Mouse (Mus musculus) layer of hippocampus, adult 2 months (tissue): Measurements from ENCODE around the gene Numbl. TPM values are rescaled to one million over a fixed set of nuclear protein-coding genes. Genes with fewer than 3 reads are reported as not detected.
A peak's percentile ranks its signal among the peaks of the same experiment; 100 is the strongest.

ENCODE experiments used
- DNase-seq, 2 experiments: peaks; one replicate each; pipeline ENCODE4 v3.0.0; 2022; ENCODE audit warnings: low spot score in 2 of 2
- H3K27ac ChIP-seq: fragments of 200-600 bp; 2 replicates; pipeline ENCODE4 v1.8.1; 2022
- H3K4me3 ChIP-seq: fragments of 200-600 bp; 2 replicates; pipeline ENCODE4 v1.8.1; 2022; ENCODE audit warnings: mild to moderate bottlenecking
- CTCF ChIP-seq: fragments of 200-600 bp; conservative IDR thresholded peaks from 2 replicates; pipeline ENCODE4 v1.8.1; 2022; ENCODE audit warnings: antibody characterized with exemption, mild to moderate bottlenecking, moderate library complexity
- total RNA-seq, 2 experiments: library from RNA; stranded (reverse); gene quantifications; 2 replicates each; pipeline ENCODE4 v1.2.3; 2021

The Numbl gene
- total RNA-seq, 2 experiments from 2014 or later: 135 to 148 TPM

GRCm38 (mm10) chr7:27306161-27307160 lies 48.2 kb downstream of the Numbl start:
- no peak overlapping the region for H3K27ac ChIP-seq
- H3K4me3 ChIP-seq: no peak overlapping the region
- TF ChIP-seq CTCF: peak; percentile 82
- peak in 1 of 2 experiments; percentile 45 for DNase-seq

GRCm38 (mm10) chr7:27307551-27307950 lies 49.3 kb downstream of the Numbl start:
- Histone ChIP-seq H3K27ac (no peak overlapping the region), H3K4me3 (no peak overlapping the region)
- no peak for DNase-seq
- peak; percentile 57 for TF ChIP-seq CTCF

GRCm38 (mm10) chr7:27308821-27309549 lies 50.8 kb downstream of the Numbl start:
- no peak for DNase-seq
- H3K27ac ChIP-seq: no peak overlapping the region
- no peak overlapping the region for H3K4me3 ChIP-seq
- no peak for TF ChIP-seq CTCF

- no peak for DNase-seq
- no peak for TF ChIP-seq CTCF
- no peak overlapping the region for H3K27ac ChIP-seq
Observed at GRCm38 (mm10) chr7:27309832-27310231, 51.6 kb downstream of the Numbl start.

GRCm38 (mm10) chr7:27310306-27310705 lies 52.1 kb downstream of the Numbl start:
- TF ChIP-seq CTCF: no peak
- Histone ChIP-seq H3K27ac (no peak overlapping the region), H3K4me3 (no peak overlapping the region)
- no peak for DNase-seq

More at GRCm38 (mm10) chr7:27309832-27310231, 51.6 kb downstream of the Numbl start:
- no peak overlapping the region for H3K4me3 ChIP-seq

GRCm38 (mm10) chr7:27310996-27311535 lies 52.8 kb downstream of the Numbl start:
- Histone ChIP-seq H3K4me3 (no peak overlapping the region), H3K27ac (no peak overlapping the region)
- no peak for TF ChIP-seq CTCF
- DNase-seq: no peak

- Histone ChIP-seq H3K27ac (no peak overlapping the region), H3K4me3 (no peak overlapping the region)
- DNase-seq: no peak
- no peak for TF ChIP-seq CTCF
Observed at GRCm38 (mm10) chr7:27311651-27312284, 53.5 kb downstream of the Numbl start.

- no peak overlapping the region for H3K27ac ChIP-seq
- no peak for DNase-seq
- peak; percentile 63 for TF ChIP-seq CTCF
- H3K4me3 ChIP-seq: no peak overlapping the region
Observed at GRCm38 (mm10) chr7:27314393-27314792, 56.2 kb downstream of the Numbl start.

- H3K4me3 ChIP-seq: no peak overlapping the region
- peak in 1 of 2 experiments; percentile 45 for DNase-seq
- H3K27ac ChIP-seq: peak overlapping the region; percentile 4; the same call in 1 of the 2 replicates
- TF ChIP-seq CTCF: no peak
Observed at GRCm38 (mm10) chr7:27315958-27316357, 57.7 kb downstream of the Numbl start.

- H3K27ac ChIP-seq: no peak overlapping the region
- no peak overlapping the region for H3K4me3 ChIP-seq
- TF ChIP-seq CTCF: no peak
- DNase-seq: no peak
Observed at GRCm38 (mm10) chr7:27319411-27319810, 61.2 kb downstream of the Numbl start.

GRCm38 (mm10) chr7:27322291-27322690 lies 64.1 kb downstream of the Numbl start:
- no peak for DNase-seq

GRCm38 (mm10) chr7:27323001-27323400 lies 64.8 kb downstream of the Numbl start:
- Histone ChIP-seq H3K4me3 (no peak overlapping the region), H3K27ac (no peak overlapping the region)
- TF ChIP-seq CTCF: no peak
- no peak for DNase-seq

More at GRCm38 (mm10) chr7:27322291-27322690, 64.1 kb downstream of the Numbl start:
- no peak for TF ChIP-seq CTCF
- Histone ChIP-seq H3K27ac (no peak overlapping the region), H3K4me3 (no peak overlapping the region)

- TF ChIP-seq CTCF: no peak
- no peak overlapping the region for H3K4me3 ChIP-seq
- no peak overlapping the region for H3K27ac ChIP-seq
- no peak for DNase-seq
Observed at GRCm38 (mm10) chr7:27324161-27324560, 65.9 kb downstream of the Numbl start.
